Mouse (Mus musculus) hindbrain, postnatal 0 days (tissue): ENCODE data around the gene Adat2. TPM values are rescaled to one million over a fixed set of nuclear protein-coding genes. Genes with fewer than 3 reads are reported as not detected.

ENCODE experiments used
- ATAC-seq: fragments of 200-750 bp; cut with Nextera tagmentation; 2 replicates; pipeline ENCODE4 v1.8.0; 2017; ENCODE audit warnings: mild to moderate bottlenecking, moderate TSS enrichment, moderate library complexity
- DNase-seq: peaks from one replicate; pipeline ENCODE4 v3.0.0-alpha.2; 2015; ENCODE audit warnings: low spot score
- H3K27ac ChIP-seq: fragments of 300-500 bp; sonication (generic); 2 replicates; pipeline ENCODE4 v1.5.1; 2014; ENCODE audit warnings: mild to moderate bottlenecking
- H3K27me3 ChIP-seq: fragments of 300-500 bp; sonication (generic); 2 replicates; pipeline ENCODE4 v1.6.1; 2014; ENCODE audit warnings: low read length, mixed read lengths; ENCODE audit not compliant: insufficient read depth
- H3K36me3 ChIP-seq: fragments of 300-500 bp; sonication (generic); 2 replicates; pipeline ENCODE4 v1.6.1; 2014; ENCODE audit warnings: low read length, mixed read lengths; ENCODE audit not compliant: insufficient read depth
- H3K4me1 ChIP-seq: fragments of 300-500 bp; sonication (generic); 2 replicates; pipeline ENCODE4 v1.6.1; 2014; ENCODE audit warnings: antibody characterized with exemption, low read length, mixed read lengths; ENCODE audit not compliant: insufficient read depth
- H3K4me2 ChIP-seq: fragments of 300-500 bp; sonication (generic); 2 replicates; pipeline ENCODE4 v1.6.1; 2014; ENCODE audit warnings: low read depth, mild to moderate bottlenecking, low read length, moderate library complexity, mixed read lengths
- H3K4me3 ChIP-seq: fragments of 300-500 bp; sonication (generic); 2 replicates; pipeline ENCODE4 v1.5.1; 2014; ENCODE audit warnings: low read length
- H3K9ac ChIP-seq: fragments of 300-500 bp; sonication (generic); replicated peaks from 2 replicates; pipeline ENCODE4 v1.6.1; 2014; ENCODE audit warnings: mild to moderate bottlenecking, low read length, moderate library complexity, mixed read lengths
- H3K9me3 ChIP-seq: fragments of 300-500 bp; sonication (generic); 2 replicates; pipeline ENCODE4 v1.6.1; 2016; ENCODE audit warnings: low read length, mixed read lengths
- CTCF ChIP-seq: IDR thresholded peaks from 2 replicates; pipeline ENCODE4 v1.5.1; 2016; ENCODE audit warnings: antibody characterized with exemption, control low read depth, low read depth
- WGBS: fragments of 180-500 bp; shearing (Covaris S2); extraction: QIAGEN DNeasy Blood & Tissue Kit; methylation state at CpG from one replicate; pipeline ENCODE4 v1.1.7; 2014; 5-methylcytosine and 5-hydroxymethylcytosine counted together
- polyA plus RNA-seq: library from polyadenylated mRNA; unstranded; fragments of >200 nt; fragmentation: Nextera tagmentation; extraction: Ambion mirVana; gene quantifications from 2 replicates; pipeline ENCODE4 v1.2.1, GENCODE M21; 2015
- total RNA-seq: library from RNA; depleted of rRNA; stranded (reverse); fragments of >200 nt; gene quantifications from 2 replicates; pipeline ENCODE4 v1.2.3, GENCODE M21; 2014

Adat2 gene
- total and polyA plus RNA-seq, 2 experiments from 2014 or later: 2.4 to 2.8 TPM

- peak overlapping the region; percentile 94 for H3K4me2 ChIP-seq
- no peaks in the 10 kb centered on the region for H3K27me3 ChIP-seq
- TF ChIP-seq CTCF: no peak
- peak; percentile 25 for ATAC-seq
- peak overlapping the region; percentile 81; the same call in 1 of the 2 replicates for H3K27ac ChIP-seq
- peak overlapping the region; percentile 82 for H3K4me3 ChIP-seq
- peaks cover 3% of the 10 kb centered on the region; the same call in 1 of the 2 replicates for H3K4me1 ChIP-seq
- DNase-seq: no peak
- no peaks in the 10 kb centered on the region for H3K9me3 ChIP-seq
- H3K36me3 ChIP-seq: no peaks in the 10 kb centered on the region
- H3K9ac ChIP-seq: peak overlapping the region; percentile 76
- 26% methylated on average over 10 of the region's 10 CpGs for WGBS
Observed at GRCm38 (mm10) chr10:13553498-13553985, 848 bp downstream of the Adat2 start.

GRCm38 (mm10) chr10:13554316-13554715 lies 1.6 kb downstream of the Adat2 start:
- H3K36me3 ChIP-seq: no peaks in the 10 kb centered on the region
- no peak overlapping the region for H3K9ac ChIP-seq
- DNase-seq (no peak), ATAC-seq (no peak)
- H3K4me1 ChIP-seq: peaks cover 3% of the 10 kb centered on the region; the same call in 1 of the 2 replicates
- no peak overlapping the region for H3K4me3 ChIP-seq
- no peaks in the 10 kb centered on the region for H3K9me3 ChIP-seq
- 100% methylated on average over 1 of the region's 1 CpGs for WGBS
- no peak overlapping the region for H3K4me2 ChIP-seq
- no peaks in the 10 kb centered on the region for H3K27me3 ChIP-seq
- no peak overlapping the region for H3K27ac ChIP-seq
- TF ChIP-seq CTCF: no peak

GRCm38 (mm10) chr10:13560014-13560674 lies 7.5 kb downstream of the Adat2 start:
- ATAC-seq (no peak), DNase-seq (no peak)
- Histone ChIP-seq H3K36me3 (peaks cover 13% of the 10 kb centered on the region; the same call in 1 of the 2 replicates), H3K27me3 (no peaks in the 10 kb centered on the region), H3K4me2 (no peak overlapping the region), H3K27ac (no peak overlapping the region), H3K9me3 (no peaks in the 10 kb centered on the region), H3K9ac (no peak overlapping the region), H3K4me3 (no peak overlapping the region), H3K4me1 (no peaks in the 10 kb centered on the region)
- no peak for TF ChIP-seq CTCF
- WGBS: 90% methylated on average over 13 of the region's 13 CpGs

GRCm38 (mm10) chr10:13564364-13565079 lies 11.8 kb downstream of the Adat2 start:
- Histone ChIP-seq H3K27ac (no peak overlapping the region), H3K27me3 (no peaks in the 10 kb centered on the region), H3K9me3 (no peaks in the 10 kb centered on the region), H3K9ac (no peak overlapping the region), H3K4me3 (peak overlapping the region; percentile 30), H3K36me3 (peaks cover 13% of the 10 kb centered on the region; the same call in 1 of the 2 replicates), H3K4me2 (peak overlapping the region; percentile 55), H3K4me1 (no peaks in the 10 kb centered on the region)
- DNase-seq: peak; percentile 84
- 27% methylated on average over 24 of the region's 24 CpGs for WGBS
- TF ChIP-seq CTCF: peak; percentile 98
- ATAC-seq: peak; percentile 82

- peak overlapping the region; percentile 55 for H3K4me2 ChIP-seq
- 55% methylated on average over 8 of the region's 8 CpGs for WGBS
- ATAC-seq: no peak
- peak overlapping the region; percentile 30 for H3K4me3 ChIP-seq
- H3K4me1 ChIP-seq: peaks cover 4% of the 10 kb centered on the region
- H3K36me3 ChIP-seq: peaks cover 13% of the 10 kb centered on the region; the same call in 1 of the 2 replicates
- no peak for DNase-seq
- H3K9me3 ChIP-seq: no peaks in the 10 kb centered on the region
- no peak overlapping the region for H3K9ac ChIP-seq
- no peak for TF ChIP-seq CTCF
- H3K27ac ChIP-seq: no peak overlapping the region
- H3K27me3 ChIP-seq: no peaks in the 10 kb centered on the region
Observed at GRCm38 (mm10) chr10:13565080-13565448, 12.4 kb downstream of the Adat2 start.

GRCm38 (mm10) chr10:13566393-13566792 lies 13.7 kb downstream of the Adat2 start:
- DNase-seq (no peak), ATAC-seq (no peak)
- Histone ChIP-seq H3K9me3 (no peaks in the 10 kb centered on the region), H3K27ac (no peak overlapping the region), H3K4me1 (peaks cover 9% of the 10 kb centered on the region), H3K4me3 (no peak overlapping the region), H3K36me3 (peaks cover 7% of the 10 kb centered on the region; the same call in 1 of the 2 replicates), H3K27me3 (no peaks in the 10 kb centered on the region), H3K9ac (no peak overlapping the region), H3K4me2 (no peak overlapping the region)
- TF ChIP-seq CTCF: no peak
- 74% methylated on average over 13 of the region's 13 CpGs for WGBS
